Mouse (Mus musculus) limb, embryonic 14.5 days (tissue): ENCODE measurements at regions not wholly inside any gene's neighbourhood (a gene's known extent, or its start where the extent isn't known, plus 50 kb on each side); places are given as distances from the start of the nearest gene placed in this dataset.
"Not testable (repeated sequence)": the region's sequence is repeated elsewhere in the genome, so short reads cannot be mapped to it uniquely, and the experiment has no call there.

Experiments
- ATAC-seq: fragments of 200-750 bp; cut with Nextera tagmentation; 2 replicates; pipeline ENCODE4 v1.8.0; 2017; ENCODE audit warnings: low read depth, moderate number of reproducible peaks, moderate TSS enrichment; ENCODE audit not compliant: low FRiP score
- DNase-seq: peaks from one replicate; pipeline ENCODE4 v3.0.0-alpha.2; 2015; ENCODE audit warnings: low spot score
- H3K27ac ChIP-seq: fragments of 300-500 bp; sonication (generic); replicated peaks from 2 replicates; pipeline ENCODE4 v1.5.1; 2014; ENCODE audit warnings: low read depth, mild to moderate bottlenecking, low read length, moderate library complexity, mixed read lengths
- H3K27me3 ChIP-seq: fragments of 300-500 bp; sonication (generic); 2 replicates; pipeline ENCODE4 v1.6.1; 2014; ENCODE audit warnings: low read length, mixed read lengths; ENCODE audit not compliant: control insufficient read depth, insufficient read depth
- H3K36me3 ChIP-seq: fragments of 300-500 bp; sonication (generic); 2 replicates; pipeline ENCODE4 v1.6.1; 2014; ENCODE audit warnings: mild to moderate bottlenecking, low read length, moderate library complexity, mixed read lengths; ENCODE audit not compliant: control insufficient read depth, insufficient read depth
- H3K4me1 ChIP-seq: fragments of 300-500 bp; sonication (generic); 2 replicates; pipeline ENCODE4 v1.6.1; 2014; ENCODE audit warnings: antibody characterized with exemption, low read length, mixed read lengths; ENCODE audit not compliant: control insufficient read depth, insufficient read depth
- H3K4me2 ChIP-seq: fragments of 300-500 bp; sonication (generic); replicated peaks from 2 replicates; pipeline ENCODE4 v1.6.1; 2014; ENCODE audit warnings: low read depth, mild to moderate bottlenecking, low read length, moderate library complexity; ENCODE audit not compliant: severe bottlenecking
- H3K4me3 ChIP-seq: fragments of 300-500 bp; sonication (generic); replicated peaks from 2 replicates; pipeline ENCODE4 v1.5.1; 2014; ENCODE audit warnings: low read length
- H3K9ac ChIP-seq: fragments of 300-500 bp; sonication (generic); 2 replicates; pipeline ENCODE4 v1.6.1; 2014; ENCODE audit warnings: mild to moderate bottlenecking, low read depth, low read length, moderate library complexity; ENCODE audit not compliant: severe bottlenecking
- H3K9me3 ChIP-seq: fragments of 300-500 bp; sonication (generic); 2 replicates; pipeline ENCODE4 v1.6.1; 2016; ENCODE audit warnings: low read length; ENCODE audit not compliant: control insufficient read depth
- POLR2A ChIP-seq: fragments of 200-500 bp; IDR thresholded peaks from 2 replicates; pipeline ENCODE4 v1.8.0; 2012; ENCODE audit warnings: inconsistent platforms, mild to moderate bottlenecking, moderate library complexity, borderline replicate concordance; ENCODE audit not compliant: insufficient read depth, insufficient read length; ENCODE audit errors: extremely low read depth
- WGBS: fragments of 180-500 bp; shearing (Covaris S2); extraction: QIAGEN DNeasy Blood & Tissue Kit; methylation state at CpG from one replicate; pipeline ENCODE4 v1.1.7; 2014; 5-methylcytosine and 5-hydroxymethylcytosine counted together

- no peak for TF ChIP-seq POLR2A
- Histone ChIP-seq H3K9ac (no peak overlapping the region), H3K4me2 (no peak overlapping the region), H3K9me3 (no peaks in the 10 kb centered on the region), H3K27ac (no peak overlapping the region), H3K27me3 (0 out of 2 replicates have a peak, but pooled peaks cover 3% of the 10 kb centered on the region), H3K36me3 (no peaks in the 10 kb centered on the region), H3K4me1 (peaks cover 7% of the 10 kb centered on the region; the same call in 1 of the 2 replicates), H3K4me3 (no peak overlapping the region)
- ATAC-seq = no peak
- 19% methylated on average over 2 of the region's 2 CpGs for WGBS
- no peak for DNase-seq
These were observed 98.3 kb downstream of the Fam43a start for GRCm38 (mm10) chr16:30697806-30698205.

- no peak for ATAC-seq
- Histone ChIP-seq H3K4me1 (no peaks in the 10 kb centered on the region), H3K27me3 (no peaks in the 10 kb centered on the region), H3K36me3 (no peaks in the 10 kb centered on the region), H3K9me3 (no peaks in the 10 kb centered on the region), H3K4me2 (no peak overlapping the region), H3K4me3 (no peak overlapping the region), H3K9ac (no peak overlapping the region), H3K27ac (no peak overlapping the region)
- 87% methylated on average over 8 of the region's 8 CpGs for WGBS
- DNase-seq = no peak
- no peak for TF ChIP-seq POLR2A
These were observed 104.3 kb downstream of the Fam43a start for GRCm38 (mm10) chr16:30703831-30704230.

DNA sequence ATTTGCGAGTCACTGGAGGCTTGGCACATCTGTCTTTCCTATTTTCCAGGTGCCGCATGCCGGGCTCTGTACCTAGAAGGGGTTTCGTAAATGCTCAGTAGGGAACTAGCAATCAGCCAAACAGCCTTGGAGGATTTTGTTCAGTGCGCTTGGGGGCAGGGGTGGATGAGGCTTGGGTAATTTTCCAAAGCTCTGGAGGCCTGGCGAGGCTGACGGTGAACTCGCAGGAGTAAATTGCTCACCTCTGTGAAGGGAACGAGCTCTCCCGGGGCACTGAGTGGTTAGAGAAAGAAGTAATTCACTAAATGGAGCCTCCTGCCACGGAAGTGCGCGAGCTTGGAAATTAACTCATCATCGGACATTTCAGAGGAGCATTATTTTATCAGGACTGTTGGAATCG lies 110.0 kb downstream of the Fam43a start:
- no peak for TF ChIP-seq POLR2A
- no peaks in the 10 kb centered on the region for H3K36me3 ChIP-seq
- no peak overlapping the region for H3K27ac ChIP-seq
- no peak overlapping the region for H3K4me3 ChIP-seq
- WGBS = 24% methylated on average over 15 of the region's 15 CpGs
- DNase-seq (no peak), ATAC-seq (no peak)
- H3K9ac ChIP-seq = no peak overlapping the region
- H3K27me3 ChIP-seq = no peaks in the 10 kb centered on the region
- H3K9me3 ChIP-seq = no peaks in the 10 kb centered on the region
- H3K4me2 ChIP-seq = no peak overlapping the region
- peaks cover 7% of the 10 kb centered on the region; the same call in 1 of the 2 replicates for H3K4me1 ChIP-seq

GRCm38 (mm10) chr16:30709975-30710374 lies 110.5 kb downstream of the Fam43a start:
- Histone ChIP-seq H3K36me3 (no peaks in the 10 kb centered on the region), H3K27me3 (no peaks in the 10 kb centered on the region), H3K27ac (no peak overlapping the region), H3K4me1 (peaks cover 7% of the 10 kb centered on the region; the same call in 1 of the 2 replicates), H3K4me2 (no peak overlapping the region), H3K9ac (no peak overlapping the region), H3K4me3 (no peak overlapping the region), H3K9me3 (no peaks in the 10 kb centered on the region)
- TF ChIP-seq POLR2A = no peak
- 72% methylated on average over 2 of the region's 2 CpGs for WGBS
- no peak for DNase-seq
- no peak for ATAC-seq

- Histone ChIP-seq H3K27me3 (no peaks in the 10 kb centered on the region), H3K9ac (no peak overlapping the region)
- WGBS = 84% methylated on average over 6 of the region's 6 CpGs
These were observed 113.0 kb downstream of the Fam43a start for GRCm38 (mm10) chr16:30712570-30712969.

GRCm38 (mm10) chr16:30717577-30717976 lies 118.1 kb downstream of the Fam43a start:
- H3K9me3 ChIP-seq, ATAC-seq, H3K4me3 ChIP-seq, H3K36me3 ChIP-seq, H3K27me3 ChIP-seq, H3K4me2 ChIP-seq, H3K27ac ChIP-seq, DNase-seq, H3K9ac ChIP-seq, H3K4me1 ChIP-seq: not testable (repeated sequence)

More at GRCm38 (mm10) chr16:30712570-30712969, 113.0 kb downstream of the Fam43a start:
- DNase-seq (no peak), ATAC-seq (no peak)
- Histone ChIP-seq H3K36me3 (no peaks in the 10 kb centered on the region), H3K4me2 (no peak overlapping the region), H3K4me1 (peaks cover 7% of the 10 kb centered on the region; the same call in 1 of the 2 replicates), H3K27ac (no peak overlapping the region), H3K4me3 (no peak overlapping the region), H3K9me3 (no peaks in the 10 kb centered on the region)
- no peak for TF ChIP-seq POLR2A
